Mouse (Mus musculus) forebrain, embryonic 12.5 days (tissue): ENCODE measurements around the gene Acat1. TPM values are rescaled to one million over a fixed set of nuclear protein-coding genes. Genes with fewer than 3 reads are reported as not detected.

Experiments used
- ATAC-seq: fragments of 200-750 bp; cut with Nextera tagmentation; 2 replicates; pipeline ENCODE4 v1.8.0; 2017; ENCODE audit warnings: moderate TSS enrichment; ENCODE audit not compliant: low FRiP score
- H3K27ac ChIP-seq: fragments of 300-500 bp; sonication (generic); 2 replicates; pipeline ENCODE4 v1.5.1; 2016; ENCODE audit warnings: mild to moderate bottlenecking
- H3K27me3 ChIP-seq: fragments of 300-500 bp; sonication (generic); 2 replicates; pipeline ENCODE4 v1.6.1; 2016; ENCODE audit warnings: mild to moderate bottlenecking
- H3K36me3 ChIP-seq: fragments of 300-500 bp; sonication (generic); replicated peaks from 2 replicates; pipeline ENCODE4 v1.6.1; 2016; ENCODE audit warnings: mild to moderate bottlenecking
- H3K4me1 ChIP-seq: fragments of 300-500 bp; sonication (generic); 2 replicates; pipeline ENCODE4 v1.6.1; 2016
- H3K4me2 ChIP-seq: fragments of 300-500 bp; sonication (generic); 2 replicates; pipeline ENCODE4 v1.6.1; 2016; ENCODE audit warnings: mild to moderate bottlenecking, moderate library complexity
- H3K4me3 ChIP-seq: fragments of 300-500 bp; sonication (generic); replicated peaks from 2 replicates; pipeline ENCODE4 v1.5.1; 2016; ENCODE audit warnings: mild to moderate bottlenecking
- H3K9ac ChIP-seq: fragments of 300-500 bp; sonication (generic); 2 replicates; pipeline ENCODE4 v1.6.1; 2016; ENCODE audit warnings: mild to moderate bottlenecking
- H3K9me3 ChIP-seq: fragments of 300-500 bp; sonication (generic); 2 replicates; pipeline ENCODE4 v1.6.1; 2016
- WGBS: fragments of 180-500 bp; shearing (Covaris S2); methylation state at CpG from one replicate; pipeline ENCODE4 v1.1.7; 2016; 5-methylcytosine and 5-hydroxymethylcytosine counted together
- polyA plus RNA-seq: library from polyadenylated mRNA; unstranded; fragments of >200 nt; fragmentation: Nextera tagmentation; extraction: Ambion mirVana; gene quantifications from 2 replicates; pipeline ENCODE4 v1.2.1, GENCODE M21; 2016

The Acat1 gene
- polyA plus RNA-seq, result 79.0 and 86.2 TPM in 2 replicates

DNA sequence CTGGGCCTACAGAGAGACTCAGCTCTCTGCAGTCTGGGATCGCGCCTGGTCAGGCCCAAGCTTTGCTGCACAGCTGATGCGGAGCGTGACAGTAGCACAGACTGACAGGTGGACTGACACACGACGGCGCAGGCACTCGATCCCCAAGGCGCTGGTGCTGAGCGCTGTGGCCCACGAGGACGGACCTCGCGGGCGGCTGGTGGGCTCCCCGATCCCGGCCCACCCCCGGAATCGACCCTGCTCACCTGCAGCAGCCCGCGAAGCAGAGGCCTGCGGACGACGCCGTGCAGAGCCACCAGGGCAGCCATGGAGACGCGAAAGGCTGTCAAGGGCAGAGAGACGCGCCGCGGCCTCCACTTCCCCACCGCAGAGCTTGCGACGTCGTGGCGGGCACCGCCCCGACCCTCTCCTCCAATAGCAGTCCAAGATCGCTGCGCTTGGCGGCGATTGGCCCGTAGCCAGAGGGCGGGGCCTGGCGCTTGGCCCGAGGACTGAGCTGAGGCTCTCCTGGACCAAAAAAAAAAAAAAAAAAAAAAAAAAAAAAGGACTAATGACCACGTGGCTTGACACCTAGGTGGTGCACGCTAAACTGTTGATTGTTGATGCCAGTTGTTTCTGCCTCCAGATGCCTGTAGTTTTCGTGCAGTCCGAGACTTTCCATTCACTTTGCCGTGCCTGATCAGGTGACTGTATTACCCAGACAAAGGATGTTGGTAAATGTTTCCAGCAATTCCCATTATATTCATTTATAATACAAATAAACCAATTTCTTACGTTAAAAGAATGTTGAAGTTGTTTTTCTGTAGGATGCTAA is at the start of gene Acat1:
Acat1 (minus strand) TSS at position 415 of the 814 bp plus-strand sequence.
- WGBS, result 5% methylated on average over 46 of the region's 52 CpGs
- Histone ChIP-seq H3K9ac (peak within 1 kb of the TSS; percentile 65), H3K27ac (0 out of 2 replicates have a peak within 1 kb of the TSS, but pooled peaks have one; percentile 31), H3K9me3 (no peaks in the 10 kb centered on the region), H3K4me1 (peaks cover 9% of the 10 kb centered on the region), H3K36me3 (peaks cover 5% of the 10 kb centered on the region), H3K4me2 (peak within 1 kb of the TSS; percentile 82), H3K4me3 (peak within 1 kb of the TSS; percentile 67), H3K27me3 (no peaks in the 10 kb centered on the region)
- peak; percentile 98 for ATAC-seq

GRCm38 (mm10) chr9:53634796-53635195 is 24.6 kb upstream of the Acat1 start:
- no peak overlapping the region for H3K27ac ChIP-seq
- ATAC-seq, result no peak
- H3K27me3 ChIP-seq, result no peaks in the 10 kb centered on the region
- no peak overlapping the region for H3K4me2 ChIP-seq
- no peak overlapping the region for H3K9ac ChIP-seq
- H3K9me3 ChIP-seq, result no peaks in the 10 kb centered on the region
- WGBS, result 91% methylated on average over 6 of the region's 6 CpGs
- peaks cover 61% of the 10 kb centered on the region for H3K36me3 ChIP-seq
- no peak overlapping the region for H3K4me3 ChIP-seq
- no peaks in the 10 kb centered on the region for H3K4me1 ChIP-seq

- Histone ChIP-seq H3K4me2 (no peak overlapping the region), H3K4me3 (no peak overlapping the region), H3K27ac (no peak overlapping the region), H3K4me1 (no peaks in the 10 kb centered on the region), H3K27me3 (no peaks in the 10 kb centered on the region), H3K9ac (no peak overlapping the region), H3K9me3 (no peaks in the 10 kb centered on the region), H3K36me3 (peaks cover 38% of the 10 kb centered on the region)
- no peak for ATAC-seq
- 87% methylated on average over 8 of the region's 8 CpGs for WGBS
Measured at GRCm38 (mm10) chr9:53615246-53615645, 5.1 kb upstream of the Acat1 start.

GRCm38 (mm10) chr9:53614286-53614685 is 4.1 kb upstream of the Acat1 start:
- no peak overlapping the region for H3K9ac ChIP-seq
- 81% methylated on average over 4 of the region's 4 CpGs for WGBS
- no peak overlapping the region for H3K27ac ChIP-seq
- H3K9me3 ChIP-seq, result no peaks in the 10 kb centered on the region
- no peaks in the 10 kb centered on the region for H3K27me3 ChIP-seq
- no peak overlapping the region for H3K4me3 ChIP-seq
- peaks cover 6% of the 10 kb centered on the region for H3K4me1 ChIP-seq
- no peak overlapping the region for H3K4me2 ChIP-seq
- no peak for ATAC-seq
- H3K36me3 ChIP-seq, result peaks cover 31% of the 10 kb centered on the region

DNA sequence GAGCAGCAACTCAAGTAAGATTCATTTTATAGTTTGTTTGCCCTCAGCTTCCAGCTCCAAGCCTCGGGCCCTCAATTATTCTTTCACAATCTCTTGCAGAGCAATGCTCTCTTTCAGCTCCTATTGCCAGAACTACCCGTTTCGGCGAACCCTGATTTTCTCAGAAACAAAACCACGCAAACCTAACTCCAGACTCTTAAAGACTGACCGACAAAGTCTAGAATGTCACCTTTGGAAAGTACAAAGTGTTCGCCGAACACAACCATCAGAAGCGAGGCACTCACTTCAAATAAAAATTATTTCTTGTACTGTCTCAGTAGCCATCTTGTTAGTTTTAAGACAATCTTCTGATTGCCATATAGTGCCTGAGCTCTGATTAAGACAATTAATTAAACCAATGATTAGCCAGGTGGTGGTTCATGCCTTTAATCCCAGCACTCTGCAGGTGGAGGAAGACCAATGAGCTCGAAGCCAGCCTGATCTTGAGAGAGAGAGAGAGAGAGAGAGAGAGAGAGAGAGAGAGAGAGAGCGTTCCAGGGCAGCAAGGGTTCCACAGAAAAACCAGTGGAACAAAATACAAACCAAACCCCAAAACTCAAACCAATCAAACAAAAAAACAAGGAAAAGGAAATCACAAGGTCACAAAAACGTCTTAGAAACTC is 745 bp downstream of the Acat1 start:
- ATAC-seq, result no peak
- WGBS, result 80% methylated on average over 12 of the region's 12 CpGs
- peaks cover 9% of the 10 kb centered on the region for H3K4me1 ChIP-seq
- no peaks in the 10 kb centered on the region for H3K36me3 ChIP-seq
- H3K9me3 ChIP-seq, result no peaks in the 10 kb centered on the region
- peak overlapping the region; percentile 65 for H3K9ac ChIP-seq
- H3K27me3 ChIP-seq, result no peaks in the 10 kb centered on the region
- H3K27ac ChIP-seq, result no peak overlapping the region
- peak overlapping the region; percentile 82 for H3K4me2 ChIP-seq
- peak overlapping the region; percentile 67 for H3K4me3 ChIP-seq

DNA sequence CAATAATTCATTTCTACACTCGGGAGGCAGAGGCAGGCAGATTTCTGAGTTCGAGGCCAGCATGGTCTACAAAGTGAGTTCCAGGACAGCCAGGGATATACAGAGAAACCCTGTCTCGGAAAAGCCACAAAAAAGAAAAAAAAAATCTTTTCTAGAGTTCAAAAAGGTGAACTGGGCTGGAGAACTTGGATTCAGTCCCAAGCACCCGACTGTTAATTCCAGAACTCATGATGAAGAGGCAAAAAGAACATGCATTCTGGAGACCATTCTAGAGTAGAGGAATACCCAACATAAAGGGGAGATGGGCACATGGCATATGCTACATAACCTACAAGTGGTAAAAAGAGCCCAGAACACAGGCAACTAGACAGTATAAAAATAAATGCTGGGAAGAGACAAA is 2.4 kb downstream of the Acat1 start:
- Histone ChIP-seq H3K4me2 (no peak overlapping the region), H3K9me3 (no peaks in the 10 kb centered on the region), H3K36me3 (no peaks in the 10 kb centered on the region), H3K4me1 (peaks cover 9% of the 10 kb centered on the region), H3K27me3 (no peaks in the 10 kb centered on the region), H3K4me3 (no peak overlapping the region), H3K9ac (no peak overlapping the region), H3K27ac (no peak overlapping the region)
- WGBS, result 96% methylated on average over 4 of the region's 4 CpGs
- no peak for ATAC-seq

DNA sequence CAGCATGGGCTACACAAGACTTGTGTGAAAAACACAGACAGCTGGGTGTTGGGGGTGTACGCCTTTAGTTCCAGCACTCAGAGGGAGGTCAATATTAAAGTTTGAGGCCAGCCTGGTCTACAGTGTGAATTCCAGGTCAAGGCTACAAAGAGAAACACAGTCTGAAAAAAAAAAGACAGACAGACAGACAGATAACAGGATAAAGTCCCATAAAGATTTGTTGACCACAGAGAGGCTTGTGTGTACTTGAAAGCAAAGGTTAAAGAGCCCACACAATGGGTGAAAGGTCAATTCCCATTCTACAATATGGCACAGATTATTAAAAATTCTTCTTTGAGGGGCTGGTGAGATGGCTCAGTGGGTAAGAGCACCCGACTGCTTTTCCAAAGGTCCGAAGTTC is 3.0 kb downstream of the Acat1 start:
- H3K36me3 ChIP-seq, result no peaks in the 10 kb centered on the region
- H3K9ac ChIP-seq, result no peak overlapping the region
- H3K4me3 ChIP-seq, result no peak overlapping the region
- H3K27me3 ChIP-seq, result no peaks in the 10 kb centered on the region
- H3K4me1 ChIP-seq, result peaks cover 9% of the 10 kb centered on the region
- no peaks in the 10 kb centered on the region for H3K9me3 ChIP-seq
- H3K4me2 ChIP-seq, result no peak overlapping the region
- no peak for ATAC-seq
- WGBS, result 94% methylated on average over 3 of the region's 3 CpGs
- no peak overlapping the region for H3K27ac ChIP-seq

GRCm38 (mm10) chr9:53604954-53605353 is 5.2 kb downstream of the Acat1 start:
- Histone ChIP-seq H3K27me3 (no peaks in the 10 kb centered on the region), H3K27ac (no peak overlapping the region), H3K9ac (no peak overlapping the region), H3K4me1 (peaks cover 9% of the 10 kb centered on the region), H3K4me3 (no peak overlapping the region), H3K4me2 (no peak overlapping the region), H3K36me3 (no peaks in the 10 kb centered on the region), H3K9me3 (no peaks in the 10 kb centered on the region)
- 89% methylated on average over 5 of the region's 5 CpGs for WGBS
- no peak for ATAC-seq

DNA sequence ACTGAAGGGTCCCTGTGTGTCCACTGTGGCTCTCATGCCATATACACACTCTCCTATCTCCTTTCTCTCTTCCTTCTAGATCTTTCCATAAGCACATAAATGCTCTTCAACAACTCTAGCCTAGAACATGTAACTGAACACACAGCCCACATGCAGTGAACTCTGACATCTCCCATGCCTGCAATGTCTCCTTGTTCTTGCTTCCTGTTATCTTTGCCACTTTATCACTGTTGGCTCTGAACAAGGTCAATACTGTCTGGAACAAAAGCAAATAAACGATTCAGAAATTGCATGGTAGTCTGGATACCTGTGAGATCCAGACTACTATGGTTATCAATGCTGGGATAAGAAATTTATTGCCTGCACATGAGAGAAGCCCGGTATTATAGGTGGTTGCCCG is 6.3 kb downstream of the Acat1 start:
- Histone ChIP-seq H3K4me1 (no peaks in the 10 kb centered on the region), H3K4me3 (no peak overlapping the region), H3K4me2 (no peak overlapping the region), H3K36me3 (no peaks in the 10 kb centered on the region), H3K27me3 (no peaks in the 10 kb centered on the region), H3K27ac (no peak overlapping the region), H3K9ac (no peak overlapping the region), H3K9me3 (no peaks in the 10 kb centered on the region)
- WGBS, result 88% methylated on average over 3 of the region's 3 CpGs
- no peak for ATAC-seq

DNA sequence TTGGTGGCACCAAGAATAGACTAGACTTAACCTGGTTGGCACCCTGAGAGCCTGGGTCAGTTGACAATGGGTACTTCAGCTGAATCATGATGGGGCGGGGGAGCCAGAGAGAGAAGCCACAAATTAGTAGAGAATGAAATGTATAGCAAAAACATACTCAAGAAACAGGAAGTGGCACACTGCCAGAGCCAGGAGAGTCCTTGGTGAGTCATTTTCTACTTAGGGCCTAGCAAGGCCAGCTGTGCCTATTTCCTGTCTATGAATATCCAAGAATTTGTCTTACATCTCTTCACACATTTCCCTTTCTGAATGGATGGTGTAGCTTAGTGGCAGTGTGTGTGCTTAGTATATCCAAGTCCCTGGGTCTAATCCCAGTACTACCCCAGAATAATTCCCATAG is 6.8 kb downstream of the Acat1 start:
- Histone ChIP-seq H3K9me3 (no peaks in the 10 kb centered on the region), H3K4me1 (no peaks in the 10 kb centered on the region), H3K27ac (no peak overlapping the region), H3K36me3 (no peaks in the 10 kb centered on the region), H3K9ac (no peak overlapping the region), H3K4me2 (no peak overlapping the region), H3K27me3 (no peaks in the 10 kb centered on the region), H3K4me3 (no peak overlapping the region)
- WGBS, result 96% methylated on average over 1 of the region's 1 CpGs
- ATAC-seq, result no peak

- Histone ChIP-seq H3K36me3 (no peaks in the 10 kb centered on the region), H3K4me1 (no peaks in the 10 kb centered on the region), H3K27me3 (no peaks in the 10 kb centered on the region), H3K27ac (no peak overlapping the region), H3K4me2 (no peak overlapping the region), H3K9ac (no peak overlapping the region), H3K9me3 (no peaks in the 10 kb centered on the region), H3K4me3 (no peak overlapping the region)
- no peak for ATAC-seq
- WGBS, result 88% methylated on average over 2 of the region's 2 CpGs
Measured at GRCm38 (mm10) chr9:53601541-53601940, 8.6 kb downstream of the Acat1 start.

DNA sequence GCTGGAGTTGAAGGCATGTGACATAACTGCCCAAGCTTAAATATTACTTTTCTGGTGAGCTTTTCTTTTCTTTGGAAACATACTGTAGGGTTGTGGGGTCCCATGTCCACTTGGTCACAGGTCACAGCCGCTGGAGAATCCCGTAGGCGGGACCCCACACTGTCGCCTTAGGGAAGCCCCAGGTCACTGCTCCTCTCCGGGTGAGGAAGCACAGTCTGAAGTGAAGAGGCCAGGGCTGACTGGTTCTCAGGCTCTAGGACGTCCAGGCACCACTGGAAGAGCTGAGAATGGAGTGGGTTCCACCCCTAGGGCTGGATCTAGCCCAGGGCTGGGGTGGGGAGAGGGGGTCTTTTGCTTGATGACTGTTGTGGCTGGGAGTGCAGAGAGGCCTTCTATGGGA is 11.6 kb downstream of the Acat1 start:
- Histone ChIP-seq H3K4me1 (no peaks in the 10 kb centered on the region), H3K9me3 (no peaks in the 10 kb centered on the region), H3K4me2 (no peak overlapping the region), H3K36me3 (peaks cover 4% of the 10 kb centered on the region; the same call in 1 of the 2 replicates), H3K27me3 (no peaks in the 10 kb centered on the region), H3K4me3 (no peak overlapping the region), H3K9ac (no peak overlapping the region), H3K27ac (no peak overlapping the region)
- no peak for ATAC-seq
- 90% methylated on average over 6 of the region's 6 CpGs for WGBS
